Mouse (Mus musculus): ENCODE measurements around the gene Rbm20. TPM values are rescaled to one million over a fixed set of nuclear protein-coding genes. Genes with fewer than 3 reads are reported as not detected.
"Not testable (repeated sequence)": the region's sequence is repeated elsewhere in the genome, so short reads cannot be mapped to it uniquely, and the experiment has no call there.

The Rbm20 gene
- total RNA-seq, 2 experiments from 2014 or later: 5.2 to 6.3 TPM

DNA sequence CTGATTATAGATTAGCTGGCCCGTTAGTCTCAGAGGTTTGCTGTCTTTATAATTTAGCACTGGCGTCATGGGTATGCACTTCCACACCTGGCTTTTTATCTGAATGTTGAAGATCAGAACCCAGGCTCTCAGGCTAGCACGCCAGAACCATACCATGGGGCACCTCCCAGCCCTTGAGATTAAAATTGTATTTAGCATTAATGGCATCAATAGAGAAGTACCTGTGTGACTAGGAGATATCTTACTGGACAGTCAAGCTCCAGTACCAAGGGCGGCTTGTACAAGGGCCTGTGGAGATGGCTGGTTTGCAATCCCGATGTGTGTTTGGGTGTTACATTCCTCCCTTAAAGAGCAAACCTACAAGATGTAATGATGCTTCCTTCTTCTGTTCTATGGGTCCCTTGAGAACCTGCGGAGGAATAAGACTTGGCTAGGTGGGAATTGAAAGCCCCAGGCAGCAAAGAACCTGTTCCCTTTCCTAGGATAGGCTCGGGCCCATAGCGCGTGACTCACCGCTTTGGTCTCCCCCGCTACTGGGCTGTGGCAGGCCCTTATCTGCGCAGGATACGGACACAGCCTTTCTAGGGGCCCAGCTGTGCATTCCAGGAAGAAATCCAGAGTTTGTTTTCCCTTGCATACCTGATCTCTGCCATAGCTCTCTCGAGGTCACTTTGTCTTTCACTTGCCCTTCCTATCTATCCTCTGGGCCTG lies 111.7 kb downstream of the Rbm20 start:
- no peak for DNase-seq (ENCODE audit: low spot score in 2 of 2)

DNA sequence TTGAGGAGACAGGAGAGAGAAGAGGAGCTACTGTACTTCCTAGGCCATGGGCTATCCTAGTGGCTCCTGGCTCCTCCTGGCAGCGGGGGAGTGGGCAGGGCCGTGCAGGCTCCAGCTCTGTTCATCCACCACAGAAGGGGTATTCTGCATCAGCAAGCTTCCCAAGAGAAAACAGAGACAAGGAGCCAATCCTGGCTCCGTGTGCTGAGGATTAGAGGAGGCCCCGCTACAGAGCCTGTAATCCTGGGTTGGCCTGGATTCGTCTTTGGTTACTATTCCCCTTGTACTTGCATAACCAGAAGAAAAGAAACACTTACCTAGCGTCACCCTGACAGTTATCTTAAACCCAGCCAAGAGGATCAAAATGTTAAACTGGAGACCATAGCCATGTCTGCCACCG lies 112.5 kb downstream of the Rbm20 start:
- DNase-seq (ENCODE audit: low spot score in 2 of 2): no peak

DNA sequence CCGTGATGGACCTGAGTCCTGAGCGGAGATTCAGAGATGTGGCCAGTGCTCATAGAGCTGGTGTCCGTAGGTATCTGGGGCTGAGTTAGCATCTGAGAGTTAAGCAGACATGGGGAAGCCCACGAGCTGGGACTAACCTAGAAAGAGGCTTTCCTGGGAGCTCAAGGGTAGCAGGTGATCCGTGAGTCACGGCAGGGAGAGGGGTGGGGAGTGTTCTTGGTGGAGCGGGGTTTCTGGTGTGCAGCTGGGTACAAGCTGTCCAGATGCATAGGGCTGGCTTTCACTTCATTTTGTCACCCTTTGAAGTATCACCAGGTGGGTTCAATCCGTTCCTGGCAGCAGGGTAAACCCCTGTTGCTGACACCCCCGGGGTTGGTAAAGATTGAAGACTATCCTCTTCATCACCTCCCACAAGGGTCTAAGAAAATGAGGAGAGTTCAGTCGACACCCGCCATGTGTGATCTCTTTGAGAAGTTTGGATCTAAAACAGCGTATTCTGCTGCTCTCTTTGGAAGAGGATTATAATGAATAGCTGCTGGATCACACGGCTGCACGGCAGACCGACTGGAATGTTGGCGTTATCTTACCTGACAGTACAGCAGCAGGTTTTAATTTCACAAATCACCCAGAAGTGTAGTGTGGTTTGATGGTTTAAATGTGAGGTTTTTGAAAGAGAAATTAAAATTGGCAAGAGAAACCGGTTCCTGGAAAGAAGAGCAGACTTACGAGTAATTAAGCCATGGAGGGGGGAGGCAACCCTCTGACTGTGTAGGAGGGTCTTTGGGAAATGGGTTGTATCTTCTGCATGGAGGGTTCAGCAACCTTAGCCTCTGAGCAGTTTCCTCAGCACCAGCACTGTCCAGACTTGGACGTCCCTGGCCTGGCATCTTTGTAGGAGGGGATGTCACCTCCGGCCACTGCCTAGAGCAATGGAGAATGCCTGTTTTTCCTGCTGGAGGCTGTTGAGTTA lies 114.9 kb downstream of the Rbm20 start:
- no peak for DNase-seq (ENCODE audit: low spot score in 2 of 2)

DNA sequence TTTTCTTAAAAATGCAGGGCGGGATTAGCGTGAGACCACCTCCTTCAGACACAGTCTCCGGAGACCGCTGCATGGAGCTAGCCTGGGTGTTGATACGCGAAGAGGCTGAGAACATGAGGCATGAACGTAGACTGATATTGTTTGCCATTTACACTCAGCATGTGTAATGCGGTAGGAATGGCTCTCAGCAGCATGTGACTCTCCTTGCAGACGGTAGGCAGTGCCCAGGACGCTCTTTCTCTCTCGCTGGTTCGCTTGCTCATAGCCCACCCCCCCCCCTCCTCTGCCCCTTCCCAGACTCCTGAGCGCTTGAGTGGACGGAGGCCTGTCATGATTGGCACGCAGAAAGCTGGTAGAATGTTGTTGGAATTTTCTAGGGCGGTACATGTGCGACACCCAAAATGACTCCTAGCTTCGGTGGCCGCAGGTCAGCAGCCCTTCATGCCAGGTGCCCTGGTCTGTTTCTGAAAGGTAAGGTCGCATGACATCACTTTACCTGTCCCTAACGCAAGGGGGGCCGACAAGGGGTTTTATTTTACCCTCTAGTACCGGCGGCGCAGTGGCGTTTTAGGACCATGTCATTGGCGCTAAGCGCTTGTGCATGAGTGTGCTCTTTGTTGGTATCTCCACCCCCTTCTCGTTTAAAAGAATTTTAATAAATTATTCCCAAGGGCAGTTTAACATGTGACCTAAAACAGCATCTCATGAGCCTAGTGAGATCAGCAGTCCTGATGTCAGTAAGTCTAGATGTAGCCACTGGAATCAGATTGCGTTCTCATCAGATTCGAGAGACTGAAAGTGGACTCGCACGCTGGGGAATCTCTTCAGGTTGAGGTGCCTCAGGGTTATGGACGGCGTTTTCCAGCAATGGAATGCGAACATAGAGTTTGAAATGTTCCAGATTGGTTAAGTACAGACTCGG lies 116.1 kb downstream of the Rbm20 start:
- DNase-seq (ENCODE audit: low spot score in 2 of 2): no peak

DNA sequence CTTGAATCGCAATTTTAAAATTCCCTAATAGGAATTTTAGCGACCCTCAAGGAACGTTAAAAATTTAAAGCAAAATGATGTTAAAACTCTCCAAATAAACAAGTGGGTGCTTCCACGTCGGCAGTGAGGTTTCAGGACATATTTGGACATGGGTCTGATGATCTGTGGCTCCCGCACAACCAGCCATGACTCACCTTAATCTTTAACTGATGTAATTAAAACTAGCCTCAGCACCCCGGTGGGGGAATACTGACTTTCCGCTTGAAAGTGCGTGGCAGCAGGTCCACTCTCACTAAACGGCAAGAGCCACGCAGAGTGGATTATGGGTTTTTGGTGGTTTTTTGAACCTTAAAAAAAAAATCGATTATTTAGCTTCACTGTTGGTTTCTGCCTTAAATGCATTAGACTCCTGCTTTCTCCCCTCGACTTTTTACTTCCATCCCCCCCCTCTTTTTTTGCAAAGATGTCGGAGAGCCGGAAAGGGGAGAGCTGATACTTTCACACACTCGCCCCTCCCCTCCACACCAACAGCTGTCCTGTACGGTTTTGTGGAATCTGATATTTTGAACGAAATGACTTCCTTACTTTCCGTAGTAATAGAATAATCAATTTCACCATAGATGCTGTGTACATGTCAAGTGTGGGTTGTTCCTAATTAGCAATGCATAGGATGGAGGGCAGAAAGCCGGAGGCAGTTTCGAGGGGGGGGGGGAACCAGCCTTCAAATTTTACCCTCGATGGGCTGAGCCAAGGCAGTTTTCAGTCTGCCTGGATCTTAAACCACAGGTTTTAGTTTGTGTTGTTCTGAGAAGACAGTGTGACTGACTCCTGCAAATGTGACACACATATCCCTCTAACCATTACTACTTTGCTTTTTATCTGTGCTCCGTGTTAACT lies 117.1 kb downstream of the Rbm20 start:
- DNase-seq (ENCODE audit: low spot score in 2 of 2): no peak

DNA sequence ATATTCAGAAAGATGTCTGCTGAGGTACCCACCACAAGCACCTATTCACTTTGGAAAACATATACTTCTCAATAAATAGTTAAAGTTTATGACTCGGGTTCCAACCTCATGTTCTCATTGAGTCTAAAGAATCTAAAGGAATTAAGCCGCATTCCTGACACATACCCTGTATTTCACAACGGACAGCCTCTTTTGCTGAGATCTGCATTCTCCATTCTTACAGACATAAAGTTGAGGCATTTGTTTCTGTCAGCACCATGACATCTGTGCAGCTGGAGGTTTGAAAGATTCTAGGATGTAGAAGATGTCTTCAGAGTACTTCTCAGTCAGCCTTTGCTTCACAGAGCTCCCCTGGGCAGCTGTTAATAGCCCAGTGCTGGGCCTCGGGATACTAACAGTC lies 117.9 kb downstream of the Rbm20 start:
- DNase-seq (ENCODE audit: low spot score in 2 of 2): no peak

DNA sequence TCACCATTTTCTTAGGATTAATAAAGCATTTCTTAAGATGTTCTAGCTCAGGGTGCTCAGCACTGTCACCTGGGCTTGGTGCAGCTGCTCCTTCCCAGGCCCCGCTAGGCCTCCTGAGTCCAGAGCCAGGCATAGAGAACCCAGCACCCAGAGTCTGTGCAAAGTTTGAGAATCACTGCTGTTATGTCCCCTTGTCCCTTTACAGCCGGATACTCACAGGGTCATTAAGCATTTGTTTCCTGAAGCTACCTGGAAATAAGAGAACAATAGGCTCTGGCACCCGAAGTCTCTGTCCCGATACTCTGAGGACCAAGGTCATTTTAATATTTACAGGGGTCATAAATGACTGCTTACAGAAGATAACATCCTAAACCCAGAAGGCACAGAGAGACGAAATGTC lies 118.9 kb downstream of the Rbm20 start:
- no peak for DNase-seq (ENCODE audit: low spot score in 2 of 2)

DNA sequence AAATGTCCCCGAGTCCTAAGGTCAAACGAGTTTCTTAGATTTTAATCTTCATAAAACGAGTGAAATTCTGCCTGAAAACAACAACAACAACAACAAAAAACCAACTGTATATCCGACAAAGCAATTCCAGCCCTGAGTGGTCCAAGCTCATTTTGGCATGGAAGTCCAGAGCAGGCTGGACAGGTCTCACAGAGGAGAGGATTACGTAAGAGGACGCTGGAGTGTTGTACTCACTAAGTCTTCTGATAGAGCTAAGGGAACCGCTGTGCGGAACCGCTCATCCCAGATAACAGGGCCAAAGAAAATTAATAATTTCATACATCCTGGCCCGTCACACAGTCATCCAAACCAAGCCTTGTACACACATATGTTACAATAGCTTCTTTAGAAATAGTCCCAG lies 120.7 kb downstream of the Rbm20 start:
- DNase-seq (ENCODE audit: low spot score in 2 of 2): no peak

DNA sequence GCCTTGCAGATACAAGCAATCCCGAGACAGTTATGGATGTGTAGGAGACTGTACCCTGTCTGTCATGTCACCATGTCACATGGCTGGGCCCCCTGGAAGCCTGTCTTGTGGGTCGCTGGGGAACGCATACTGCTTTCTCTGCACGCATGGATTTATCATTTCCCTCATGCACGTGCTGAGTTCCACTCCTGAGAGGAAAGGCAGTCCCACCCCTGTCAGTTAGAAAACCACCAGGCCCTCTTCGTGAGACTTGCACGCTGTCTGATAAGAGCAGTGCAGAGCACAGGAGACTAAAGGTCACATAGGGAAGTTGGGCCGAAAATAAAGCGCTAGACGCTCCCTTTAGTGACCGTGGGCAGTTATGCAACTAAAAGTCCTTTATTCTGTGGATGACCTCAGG lies 122.8 kb downstream of the Rbm20 start:
- DNase-seq (ENCODE audit: low spot score in 2 of 2): no peak

DNA sequence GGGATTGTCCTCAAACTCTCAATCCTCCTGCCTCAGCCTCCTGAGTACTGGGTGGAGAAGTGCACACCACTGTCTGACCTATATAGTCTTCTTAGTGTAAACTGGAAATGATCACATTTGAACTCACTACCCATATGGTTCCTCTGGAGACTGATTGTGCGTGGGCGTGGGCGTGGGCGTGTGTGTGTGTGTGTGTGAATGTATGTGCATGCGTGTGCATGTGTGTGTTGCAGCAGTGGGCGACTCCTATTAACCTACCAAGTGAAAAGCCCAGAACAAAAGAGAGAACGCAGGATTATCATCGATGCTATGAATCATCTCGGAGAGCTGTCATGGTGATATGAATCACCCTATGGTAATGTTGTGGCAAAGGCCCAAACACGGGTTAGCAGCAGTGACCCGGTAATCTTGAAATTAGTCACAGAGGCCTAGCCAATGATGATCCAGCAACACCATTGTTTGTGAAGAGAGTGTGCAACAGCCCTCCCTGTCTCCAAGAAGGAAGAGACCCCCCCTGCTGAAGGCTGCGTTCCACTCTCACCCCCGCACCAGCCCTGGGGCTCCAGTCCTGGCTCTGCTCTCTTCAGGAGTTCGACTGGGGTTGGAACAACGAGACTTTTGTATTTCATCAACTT lies 123.4 kb downstream of the Rbm20 start:
- DNase-seq (ENCODE audit: low spot score in 2 of 2): no peak

DNA sequence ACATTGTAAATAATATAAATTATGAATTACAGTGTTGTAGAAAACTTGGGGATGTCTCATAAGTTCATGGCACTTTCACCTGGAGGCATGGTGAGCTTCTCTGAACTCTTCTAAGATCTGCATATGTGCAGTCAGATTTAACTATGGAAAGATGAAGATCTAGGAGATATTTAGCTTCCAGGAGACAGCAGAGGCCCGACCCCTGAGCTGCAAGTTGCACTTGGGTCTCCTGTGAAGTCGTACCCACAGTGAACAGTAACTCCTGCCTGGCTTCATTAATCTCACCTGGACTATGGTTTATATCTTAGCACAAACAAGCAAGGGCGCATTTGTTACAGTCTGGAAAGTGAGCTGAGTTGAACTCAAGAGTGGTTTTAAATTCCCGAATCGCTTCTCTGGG lies 124.3 kb downstream of the Rbm20 start:
- DNase-seq (ENCODE audit: low spot score in 2 of 2): no peak

DNA sequence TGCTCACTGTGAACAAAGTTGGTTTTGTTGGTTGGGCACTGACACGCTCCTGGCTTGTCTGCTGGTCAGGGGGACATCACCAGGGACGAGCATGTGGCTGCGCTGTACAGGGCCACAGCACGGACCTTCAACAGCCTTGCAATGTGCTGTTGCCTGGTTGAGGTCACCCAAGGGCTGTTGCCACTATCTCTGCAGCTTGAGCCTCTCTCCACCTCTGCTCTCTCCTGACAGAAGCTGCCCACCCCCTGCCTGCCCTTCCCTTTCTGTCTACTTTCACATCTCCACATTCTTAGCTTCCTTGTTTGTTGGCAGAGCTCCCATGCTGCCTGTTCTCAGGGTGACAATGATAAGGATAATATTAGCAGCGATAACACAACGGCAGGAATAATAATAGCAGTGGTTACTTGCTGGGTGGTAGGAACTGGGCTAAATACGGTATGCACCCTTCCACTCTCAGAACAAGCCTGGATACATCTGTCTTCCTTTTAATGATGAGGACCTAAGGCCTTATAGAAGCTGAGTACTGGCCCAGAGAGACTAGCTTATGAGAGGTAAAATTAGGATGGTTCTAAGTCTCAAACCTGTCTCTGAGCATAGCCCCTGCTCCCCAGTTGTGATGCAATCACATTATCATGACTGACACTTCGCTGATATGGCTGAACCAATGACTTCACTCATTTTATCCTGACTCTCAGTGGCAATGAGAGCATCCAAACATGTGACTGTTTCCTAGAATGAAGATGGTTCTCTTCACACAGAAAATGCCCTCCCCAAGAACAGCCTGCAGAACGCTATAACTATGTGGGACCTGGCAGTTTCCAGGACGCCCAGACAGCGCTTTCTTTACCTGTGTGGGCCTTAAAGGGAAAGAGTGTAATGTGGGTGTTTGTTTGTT lies 124.9 kb downstream of the Rbm20 start:
- no peak for DNase-seq (ENCODE audit: low spot score in 2 of 2)

DNA sequence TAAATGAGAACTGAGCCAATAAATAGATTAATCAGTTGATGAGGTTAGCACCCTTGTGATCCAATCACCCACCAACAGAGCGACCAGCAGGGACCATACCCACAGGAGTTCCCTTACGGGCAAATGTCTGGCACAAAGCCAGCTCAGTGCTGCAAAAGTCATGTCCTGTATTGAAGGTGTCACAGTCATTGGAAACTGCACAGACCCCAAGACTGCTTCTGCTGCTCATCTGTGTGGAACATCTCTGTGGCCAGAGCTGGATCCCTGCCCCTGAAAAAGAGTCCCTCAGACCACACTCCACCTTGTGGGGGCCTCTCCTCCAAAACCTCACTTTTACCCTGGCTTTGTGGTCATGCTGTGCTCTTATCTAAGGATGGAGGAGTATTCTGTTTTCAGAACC lies 126.8 kb downstream of the Rbm20 start:
- no peak for DNase-seq (ENCODE audit: low spot score in 2 of 2)

DNA sequence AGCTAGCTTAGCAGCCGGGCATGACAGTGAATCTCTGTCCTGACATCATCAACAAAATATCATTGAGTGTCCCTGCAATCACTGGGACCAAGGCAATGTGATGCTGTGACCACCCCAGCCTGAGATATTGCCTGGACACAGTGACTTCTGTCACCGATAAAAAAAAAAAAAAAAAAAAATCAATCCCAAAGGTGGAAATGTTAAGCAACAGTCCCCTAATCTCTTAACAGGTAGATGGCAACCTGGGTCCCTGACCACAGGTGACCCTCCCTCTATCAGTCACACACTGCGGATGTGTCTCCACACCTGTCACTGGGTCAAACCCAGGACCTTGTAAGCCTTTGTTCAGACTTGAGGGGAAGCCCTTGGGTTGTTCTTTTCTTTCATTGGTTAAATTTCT lies 128.0 kb downstream of the Rbm20 start:
- no peak for DNase-seq (ENCODE audit: low spot score in 2 of 2)

DNA sequence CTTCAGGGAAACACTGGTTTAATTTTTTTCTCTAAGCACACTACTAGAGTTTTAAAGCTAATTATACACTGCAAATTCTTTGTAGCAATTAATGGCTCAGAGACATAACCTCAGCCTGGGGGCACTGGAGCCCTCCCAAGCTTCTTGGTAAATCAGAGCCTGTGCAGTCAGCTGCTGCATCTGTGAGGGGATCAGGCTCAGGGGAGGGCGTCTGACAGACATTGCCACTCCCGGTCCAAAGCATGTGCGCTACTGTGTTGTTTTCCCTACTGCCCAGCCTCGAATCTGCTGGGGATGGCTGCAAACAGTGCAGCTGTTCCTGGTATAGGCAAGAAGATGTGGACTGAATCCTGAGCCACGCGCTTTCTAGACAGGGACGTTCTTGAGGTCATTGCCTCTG lies 129.0 kb downstream of the Rbm20 start:
- no peak for DNase-seq (ENCODE audit: low spot score in 2 of 2)

DNA sequence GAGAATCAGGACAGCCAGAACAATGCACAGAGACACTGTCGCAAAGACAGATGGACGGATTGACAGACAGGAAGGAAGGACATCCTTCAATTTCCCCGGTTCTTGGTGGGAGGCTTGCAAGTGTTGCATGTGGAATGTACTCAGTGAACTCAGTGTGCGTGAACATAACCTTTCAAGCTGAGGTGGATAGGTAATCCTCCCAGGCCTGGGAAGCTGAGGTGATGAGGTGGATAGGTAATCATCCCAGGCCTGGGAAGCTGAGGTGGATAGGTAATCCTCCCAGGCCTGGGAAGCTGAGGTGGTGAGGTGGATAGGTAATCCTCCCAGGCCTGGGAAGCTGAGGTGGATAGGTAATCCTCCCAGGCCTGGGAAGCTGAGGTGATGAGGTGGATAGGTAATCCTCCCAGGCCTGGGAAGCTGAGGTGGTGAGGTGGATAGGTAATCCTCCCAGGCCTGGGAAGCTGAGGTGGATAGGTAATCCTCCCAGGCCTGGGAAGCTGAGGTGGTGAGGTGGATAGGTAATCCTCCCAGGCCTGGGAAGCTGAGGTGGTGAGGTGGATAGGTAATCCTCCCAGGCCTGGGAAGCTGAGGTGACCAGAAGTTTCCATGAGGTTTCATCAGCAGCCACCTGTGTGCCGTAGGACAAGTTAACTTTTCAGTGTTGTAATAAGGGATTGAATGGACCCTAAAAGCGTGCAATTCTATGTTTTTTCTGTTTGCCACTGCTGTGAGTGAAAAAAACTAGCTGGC lies 129.6 kb downstream of the Rbm20 start:
- DNase-seq (ENCODE audit: low spot score in 2 of 2): not testable (repeated sequence)

DNA sequence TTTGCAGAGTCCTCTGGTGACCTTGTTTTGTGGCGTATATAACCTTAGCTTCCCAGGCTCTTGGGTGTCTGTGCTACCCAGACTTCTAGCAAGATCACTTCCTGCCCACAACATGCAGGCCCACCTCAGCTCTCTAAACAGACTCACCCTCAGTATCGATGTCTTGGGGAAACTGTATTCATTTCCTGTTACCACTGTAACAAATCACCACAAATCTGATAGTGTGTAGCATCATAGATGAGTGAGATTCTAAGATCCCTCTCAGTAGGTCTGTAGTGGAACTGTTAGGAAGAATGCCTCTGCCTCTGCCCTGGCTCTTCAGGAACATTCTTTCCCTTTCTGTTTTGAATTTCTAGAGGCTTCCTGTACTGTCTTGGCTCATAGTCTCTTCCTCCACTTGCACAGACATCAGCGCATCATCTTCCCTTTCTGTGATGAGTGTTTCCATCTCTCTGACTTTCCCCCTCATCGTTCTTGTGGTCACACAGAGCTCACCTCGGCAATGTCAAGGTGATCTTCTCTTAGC lies 130.2 kb downstream of the Rbm20 start:
- DNase-seq (ENCODE audit: low spot score in 2 of 2): no peak
